Comparison of ENCODE assay signal across 1 mouse cellular context in the genomic region with DNA sequence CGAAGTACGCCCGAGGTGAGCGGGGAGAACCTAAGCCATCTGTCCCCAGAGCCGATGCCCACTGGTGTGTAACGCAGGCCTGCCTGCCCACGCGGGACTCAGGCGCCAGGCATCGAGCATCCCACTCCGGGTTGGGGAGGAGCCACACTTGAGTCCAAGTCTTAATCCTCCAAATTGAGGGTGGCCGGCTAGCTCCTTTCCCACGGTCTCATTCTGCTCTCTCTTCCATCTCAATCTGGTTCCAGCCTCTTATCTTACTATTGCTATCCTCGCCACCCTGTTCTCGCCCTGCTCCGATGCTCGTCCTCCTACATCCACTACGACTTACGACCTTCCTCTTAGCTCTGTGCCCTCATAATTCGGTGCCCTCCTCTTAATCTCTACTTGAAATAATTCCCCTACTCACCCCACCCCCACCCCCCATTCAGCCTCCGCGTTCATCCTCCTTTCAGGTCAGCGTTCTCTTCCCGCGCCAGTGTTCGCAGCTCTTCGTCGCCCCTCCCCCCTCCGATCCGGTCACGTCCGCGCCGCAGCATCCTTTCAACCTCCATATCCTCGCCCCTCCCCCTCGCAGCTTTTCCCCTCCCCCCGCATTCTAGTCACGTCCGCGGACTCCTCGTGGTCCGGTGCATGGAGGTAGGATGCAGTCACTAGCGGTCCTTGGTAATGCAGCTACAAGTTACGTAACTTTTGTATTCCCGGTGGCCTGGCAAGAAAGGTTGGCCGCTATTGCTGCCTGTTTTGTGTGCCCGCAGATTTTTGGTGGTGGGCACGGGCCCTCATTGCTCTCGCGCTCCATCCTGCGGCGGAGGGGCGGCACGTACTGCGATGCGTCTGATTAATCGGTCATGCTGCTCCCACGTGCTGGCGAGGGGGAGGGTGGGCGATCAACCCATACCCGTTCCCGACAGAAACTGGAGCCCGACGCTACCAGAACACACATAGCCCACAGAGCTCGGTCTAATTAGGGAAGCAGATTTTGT.
A peak's percentile ranks its signal among the peaks of the same experiment; 100 is the strongest.
TF ChIP-seq lines count a peak whose summit lies in the region.

No protein-coding gene starts in this region.

TF ChIP-seq in MEL, 35 proteins besides CTCF, POLR2A, EP300 and RAD21 (continued from another document):
- no peak for TF ChIP-seq GABPA (IDR thresholded peaks at IDR 0.05; ENCODE audit: low read depth, low read length)
- TF ChIP-seq MEF2A (IDR thresholded peaks at IDR 0.05; ENCODE audit: extremely low read depth, insufficient replicate concordance, low read depth, low read length, poor library complexity, severe bottlenecking) = no peak
- TF ChIP-seq TBP (IDR thresholded peaks at IDR 0.05; ENCODE audit: low read depth, low read length) = 0 out of 2 replicates have a peak, but pooled peaks have one; percentile 13
- TF ChIP-seq ZMIZ1 (IDR thresholded peaks at IDR 0.05; ENCODE audit: low read depth, low read length) = peak; percentile 11; the same call in 1 of the 2 replicates
- no peak for TF ChIP-seq MYB (IDR thresholded peaks at IDR 0.05; ENCODE audit: low read depth, low read length)
- TF ChIP-seq ZC3H11A (IDR thresholded peaks at IDR 0.05; ENCODE audit: low read depth, low read length) = no peak
- no peak; the same call in 1 of the 2 replicates for TF ChIP-seq CHD1 (IDR thresholded peaks at IDR 0.05; ENCODE audit: low read depth, low read length)
- peak; percentile 97 for TF ChIP-seq MXI1 (IDR thresholded peaks at IDR 0.05; ENCODE audit: low read depth, low read length)
- no peak for TF ChIP-seq NRF1 (IDR thresholded peaks at IDR 0.05; ENCODE audit: insufficient read depth, low read depth, low read length, poor library complexity, severe bottlenecking)
- TF ChIP-seq ETS1 (IDR thresholded peaks at IDR 0.05; ENCODE audit: low read depth, low read length) = peak; percentile 44; the same call in 1 of the 2 replicates
- no peak for TF ChIP-seq KAT2A (conservative IDR thresholded peaks at IDR 0.05; ENCODE audit: low read depth, low read length)
- no peak for TF ChIP-seq USF2 (IDR thresholded peaks at IDR 0.05; ENCODE audit: borderline replicate concordance in 1 of 2, insufficient read depth in 1 of 2, low read depth in 1 of 2, low read length in 2 of 2)
- TF ChIP-seq POLR2AphosphoS5 (IDR thresholded peaks at IDR 0.05; ENCODE audit: borderline replicate concordance, low read depth, low read length) = no peak
